In the genomic region with DNA sequence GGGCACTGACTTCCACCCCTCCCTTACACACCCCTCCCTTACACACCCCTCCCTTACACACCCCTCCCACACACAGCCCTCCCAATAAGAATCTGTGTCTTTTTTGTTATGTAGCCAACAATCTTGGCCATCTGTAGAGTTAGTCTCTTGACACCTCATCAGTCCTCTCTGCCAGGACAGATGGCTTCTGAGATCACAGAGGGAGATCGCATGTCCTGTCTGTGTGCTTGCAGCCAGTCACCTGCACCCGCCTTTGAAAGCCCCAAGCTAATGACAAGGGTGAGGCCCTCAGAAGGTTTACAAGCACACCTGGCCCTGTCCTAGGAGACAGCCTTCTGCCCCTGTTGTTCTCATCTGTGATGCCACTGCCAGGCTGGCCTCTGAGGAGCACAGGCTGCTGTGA, we compare ENCODE assay signal across 11 mouse cellular contexts.
DNase-seq lines count a peak whose midpoint lies in the region; ATAC-seq lines count a peak whose summit lies in the region.
"Had no signal": no experiment of that assay in that cellular context is flagged by ENCODE, and none has a peak within 500 bp of the region (broad histone marks: within the 10 kb centered on the region; RNA-seq: fewer than 3 reads in every experiment).

No protein-coding gene starts in this region.

- H3K4me1 ChIP-seq in limb, embryonic 12.5 days (replicated peaks): peaks cover 23% of the 10 kb centered on the region

- WGBS in limb, embryonic 12.5 days: 14% methylated on average over 2 of the region's 2 CpGs

- H3K36me3 ChIP-seq in limb, embryonic 12.5 days: 0 out of 2 replicates have a peak, but pooled peaks cover 10% of the 10 kb centered on the region
- H3K36me3 ChIP-seq: embryonic facial prominence, embryonic 12.5 days had no signal

- peak; percentile 58 for DNase-seq in left cerebral cortex, postnatal 4 days
- no peak for DNase-seq in left cerebral cortex, adult 18-20 months (ENCODE audit: low spot score in 2 of 2)
- DNase-seq in cerebellum, adult 11-12 months: peak; percentile 92
- DNase-seq in embryo, embryonic 10 days (ENCODE audit: low spot score): peak; percentile 20
- DNase-seq in kidney, adult 18-20 months: no peak
- no peak for DNase-seq in c-Kit-positive CD71-positive TER-119-positive erythroid progenitor cells, embryonic 14.5 days (ENCODE audit: low spot score)
- no peak for DNase-seq in urinary bladder, adult 18-20 months (ENCODE audit: low spot score in 2 of 2)

- H3K9ac ChIP-seq in limb, embryonic 12.5 days (replicated peaks): no peak overlapping the region
- H3K9ac ChIP-seq: embryonic facial prominence, embryonic 12.5 days had no signal

- H3K4me2 ChIP-seq in limb, embryonic 12.5 days: no peak overlapping the region
- H3K4me2 ChIP-seq: embryonic facial prominence, embryonic 12.5 days; heart, embryonic 11.5 days had no signal

- no peak overlapping the region for H3K4me3 ChIP-seq in limb, embryonic 12.5 days (replicated peaks)
- H3K4me3 ChIP-seq: embryonic facial prominence, embryonic 12.5 days had no signal

- 0 out of 2 replicates have a peak, but pooled peaks have one; percentile 50 for ATAC-seq in limb, embryonic 12.5 days (ENCODE audit: insufficient number of reproducible peaks, insufficient read depth, low FRiP score, low TSS enrichment, low read depth)

- H3K27ac ChIP-seq in limb, embryonic 12.5 days: 0 out of 2 replicates have a peak overlapping the region, but pooled peaks have one; percentile 18
- H3K27ac ChIP-seq: embryonic facial prominence, embryonic 12.5 days had no signal

- intact Hi-C loops in left cerebral cortex, postnatal 4 days (cut with DNase I): no loop called here

- H3K9me3 ChIP-seq in limb, embryonic 12.5 days: no peaks in the 10 kb centered on the region
- H3K9me3 ChIP-seq: embryonic facial prominence, embryonic 12.5 days had no signal

- H3K27me3 ChIP-seq in limb, embryonic 12.5 days: peaks cover 3% of the 10 kb centered on the region; the same call in 1 of the 2 replicates
- H3K27me3 ChIP-seq: CH12.LX; embryonic facial prominence, embryonic 12.5 days had no signal

Comparison
In these comparisons a context has a peak if more than half of its experiments do, and no peak if none do; other contexts are left out.
1. DNase-seq: peak in left cerebral cortex, postnatal 4 days (single experiment), cerebellum, adult 11-12 months (single experiment) and embryo, embryonic 10 days (single experiment); none in left cerebral cortex, adult 18-20 months (0 of 2), kidney, adult 18-20 months (single experiment), c-Kit-positive CD71-positive TER-119-positive erythroid progenitor cells, embryonic 14.5 days (single experiment) and urinary bladder, adult 18-20 months (0 of 2).